Mouse (Mus musculus): ENCODE measurements around the gene Atg4c. TPM values are rescaled to one million over a fixed set of nuclear protein-coding genes. Genes with fewer than 3 reads are reported as not detected.

Gene Atg4c
- total RNA-seq, 4 experiments from 2014 or later, result 42.4 to 51.4 (median 47.2) TPM

DNA sequence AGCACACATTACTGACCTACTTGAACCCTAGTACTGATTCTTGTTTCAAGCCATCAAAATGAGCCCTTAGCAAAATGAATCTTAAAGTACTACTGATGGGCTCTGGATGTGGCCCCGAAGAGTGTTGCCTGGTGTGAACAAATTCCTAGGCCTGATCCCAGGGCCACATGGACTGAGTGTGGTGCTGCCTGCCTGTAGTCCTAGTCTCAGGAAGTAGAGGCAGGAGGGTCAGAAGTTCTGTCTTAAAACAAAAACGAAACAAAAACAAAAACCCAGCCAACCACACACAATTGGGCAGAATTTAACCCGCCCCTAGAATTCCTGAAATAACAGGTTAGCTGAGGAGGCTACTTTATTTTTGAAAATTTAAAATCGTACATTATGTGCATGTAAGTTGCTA lies 8.4 kb upstream of the Atg4c start:
- no peak for DNase-seq (ENCODE audit: low spot score in 2 of 2)

GRCm38 (mm10) chr4:99186412-99187125 lies 7.2 kb upstream of the Atg4c start:
- no peak for DNase-seq (ENCODE audit: low spot score in 2 of 2)

GRCm38 (mm10) chr4:99192640-99193039 lies 1.1 kb upstream of the Atg4c start:
- DNase-seq (ENCODE audit: low spot score in 2 of 2), result no peak

- no peak for DNase-seq (ENCODE audit: low spot score in 2 of 2)
Observed at GRCm38 (mm10) chr4:99193214-99193613, 520 bp upstream of the Atg4c start.

DNA sequence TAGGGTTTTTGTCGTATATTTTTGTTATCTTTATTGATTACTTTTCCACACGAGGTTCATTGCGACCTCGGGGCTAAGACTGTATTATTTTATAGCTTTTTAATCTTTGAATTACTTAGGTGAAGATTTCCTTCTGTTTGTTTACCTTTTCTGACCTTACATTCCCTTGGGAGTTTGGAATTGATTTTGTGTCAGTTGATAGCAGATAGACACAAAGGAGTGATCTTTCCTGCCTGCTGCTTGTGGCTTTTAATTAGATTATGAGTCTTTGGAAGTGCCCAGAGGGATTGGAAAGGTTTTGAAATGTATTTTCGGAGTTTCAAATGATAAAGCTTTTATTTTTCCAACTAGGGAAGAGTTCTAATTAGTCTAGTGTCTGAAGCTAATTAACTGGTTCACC lies 1.1 kb downstream of the Atg4c start:
- no peak for DNase-seq (ENCODE audit: low spot score in 2 of 2)

GRCm38 (mm10) chr4:99198721-99199120 lies 5.0 kb downstream of the Atg4c start:
- no peak for DNase-seq (ENCODE audit: low spot score in 2 of 2)

GRCm38 (mm10) chr4:99199757-99200251 lies 6.1 kb downstream of the Atg4c start:
- DNase-seq (ENCODE audit: low spot score in 2 of 2), result no peak

GRCm38 (mm10) chr4:99200383-99201136 lies 6.8 kb downstream of the Atg4c start:
- DNase-seq (ENCODE audit: low spot score in 2 of 2), result no peak

GRCm38 (mm10) chr4:99205773-99206172 lies 12.0 kb downstream of the Atg4c start:
- no peak for DNase-seq (ENCODE audit: low spot score in 2 of 2)

GRCm38 (mm10) chr4:99206356-99206755 lies 12.6 kb downstream of the Atg4c start:
- no peak for DNase-seq (ENCODE audit: low spot score in 2 of 2)

DNA sequence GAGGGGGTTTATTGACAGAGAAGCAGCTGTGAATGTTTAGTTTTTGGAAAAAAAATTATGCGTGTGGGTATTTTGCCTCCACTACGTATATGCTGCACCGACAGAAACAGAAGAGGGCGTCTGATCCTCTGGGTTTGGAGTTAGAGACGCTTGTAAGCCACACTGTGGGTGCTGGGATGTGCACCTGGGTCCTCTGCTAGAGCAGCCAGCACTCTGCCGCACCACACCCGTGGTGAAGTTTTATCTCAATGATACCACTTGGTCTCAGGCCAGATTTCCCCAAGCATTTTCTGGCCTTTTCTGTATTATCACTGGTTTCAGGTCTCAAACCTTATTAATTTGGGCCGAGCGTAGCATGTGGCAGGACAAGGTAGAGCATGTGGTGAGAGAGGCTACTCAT lies 16.4 kb downstream of the Atg4c start:
- no peak for DNase-seq (ENCODE audit: low spot score in 2 of 2)

DNA sequence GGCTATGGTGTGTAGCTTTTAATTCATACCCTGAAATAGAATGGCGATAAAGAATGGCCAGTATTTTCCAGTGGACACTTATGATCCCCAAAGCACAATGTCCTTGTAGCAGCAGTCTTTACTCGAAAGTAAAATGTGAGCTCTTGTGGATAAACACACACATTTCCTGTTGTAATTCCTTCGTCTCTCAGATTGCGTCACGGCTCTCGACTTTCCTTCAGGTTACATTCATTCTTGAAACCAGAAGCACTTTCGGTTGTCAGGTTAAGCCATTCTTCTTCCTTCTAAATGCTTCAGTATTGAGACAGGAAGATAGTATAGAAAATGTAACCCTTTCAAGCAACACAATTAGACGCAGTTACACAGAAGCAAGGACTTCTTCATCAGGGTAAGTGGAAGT lies 17.9 kb downstream of the Atg4c start:
- no peak for DNase-seq (ENCODE audit: low spot score in 2 of 2)

- peak in 1 of 2 experiments; percentile 33 for DNase-seq (ENCODE audit: low spot score in 2 of 2)
Observed at GRCm38 (mm10) chr4:99213123-99213522, 19.4 kb downstream of the Atg4c start.

- DNase-seq (ENCODE audit: low spot score in 2 of 2), result no peak
Observed at GRCm38 (mm10) chr4:99222221-99222620, 28.5 kb downstream of the Atg4c start.

- no peak for DNase-seq (ENCODE audit: low spot score in 2 of 2)
Observed at GRCm38 (mm10) chr4:99224790-99225189, 31.1 kb downstream of the Atg4c start.

GRCm38 (mm10) chr4:99227226-99227625 lies 33.5 kb downstream of the Atg4c start:
- no peak for DNase-seq (ENCODE audit: low spot score in 2 of 2)

DNA sequence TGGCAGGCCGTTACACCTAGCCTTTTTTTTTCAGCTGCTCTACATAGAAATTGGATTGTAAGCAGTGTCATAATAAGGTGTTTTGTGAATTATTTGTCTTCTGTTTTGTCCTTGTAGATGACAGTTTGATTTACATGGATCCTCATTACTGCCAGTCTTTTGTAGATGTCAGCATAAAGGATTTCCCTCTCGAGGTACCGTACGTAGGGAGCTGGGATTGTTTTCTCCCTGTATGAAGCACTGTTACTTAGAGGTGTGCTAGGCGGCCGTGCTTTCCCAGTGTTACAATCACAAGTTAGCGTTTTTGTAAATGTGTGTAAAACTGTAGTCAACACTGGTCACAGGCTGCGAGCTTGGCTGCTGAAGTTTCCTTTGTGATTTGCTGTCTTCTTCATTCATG lies 35.6 kb downstream of the Atg4c start:
- DNase-seq (ENCODE audit: low spot score in 2 of 2), result no peak

DNA sequence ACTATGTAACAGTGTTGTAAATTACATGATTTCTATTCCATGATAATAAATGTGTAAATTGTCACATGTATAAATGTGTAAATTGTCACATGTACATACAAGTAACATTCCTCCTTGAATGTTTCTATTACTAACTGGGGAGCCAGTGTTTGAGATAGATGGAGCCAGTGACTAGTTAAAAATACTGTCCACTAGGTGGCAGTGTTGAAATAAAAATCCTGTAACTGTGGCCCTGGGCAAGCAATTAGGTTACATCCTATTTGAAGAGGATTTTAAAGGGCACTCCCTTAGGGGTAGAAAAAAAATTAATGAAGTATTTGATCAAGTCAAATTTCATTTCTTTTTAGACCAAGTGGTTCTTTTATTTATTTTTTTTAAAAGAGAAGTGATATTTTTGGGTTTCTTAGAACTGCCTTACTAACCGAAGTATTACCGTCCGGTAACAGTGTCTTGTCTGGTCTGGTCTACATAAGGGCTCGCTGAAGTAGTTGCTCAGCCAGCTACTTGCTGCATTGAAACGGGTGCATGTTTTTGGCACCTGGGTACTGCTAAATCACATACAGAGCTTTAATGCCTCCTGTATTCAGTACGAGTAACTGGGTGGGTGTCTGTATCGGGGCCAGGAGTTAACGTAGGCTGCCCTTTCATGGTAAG lies 41.6 kb downstream of the Atg4c start:
- DNase-seq (ENCODE audit: low spot score in 2 of 2), result no peak

DNA sequence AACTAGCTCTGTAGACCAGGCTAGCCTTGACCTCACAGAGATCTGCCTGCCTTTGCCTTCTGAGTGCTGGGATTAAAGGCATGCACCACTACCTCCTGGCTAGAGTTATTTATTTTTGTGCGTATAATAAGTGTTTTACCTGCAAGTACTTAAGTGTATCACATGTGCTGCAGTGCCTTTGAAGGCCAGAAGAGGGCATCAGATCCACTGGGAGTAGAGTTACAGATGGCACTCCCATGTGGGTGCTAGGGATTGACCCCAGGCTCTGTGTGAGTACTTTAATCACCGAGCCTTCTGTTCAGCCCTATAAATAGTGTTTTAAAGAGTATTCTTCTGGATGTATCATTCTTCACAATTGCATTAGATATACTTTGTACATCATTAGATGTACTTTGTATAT lies 44.6 kb downstream of the Atg4c start:
- no peak for DNase-seq (ENCODE audit: low spot score in 2 of 2)

DNA sequence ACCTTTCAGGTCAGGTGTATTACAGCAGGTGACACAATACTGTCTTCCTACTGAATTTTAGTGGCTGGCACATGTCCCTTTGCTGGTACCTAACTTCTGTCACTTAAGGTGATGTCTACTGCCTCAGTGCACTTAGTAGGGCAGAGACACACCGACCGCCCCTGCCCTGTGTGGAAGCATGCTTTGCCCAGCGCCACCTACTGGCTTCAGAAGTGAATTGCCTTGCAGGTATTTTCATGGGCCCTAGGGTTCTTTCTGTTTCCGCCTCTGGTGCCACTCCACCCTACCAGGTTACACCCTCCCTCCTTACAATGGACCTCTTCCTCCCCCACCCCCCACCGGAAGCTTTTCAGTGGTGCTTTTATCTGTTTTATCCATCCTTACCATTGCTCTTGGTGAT lies 47.9 kb downstream of the Atg4c start:
- DNase-seq (ENCODE audit: low spot score in 2 of 2), result no peak

- DNase-seq (ENCODE audit: low spot score in 2 of 2), result no peak
Observed at GRCm38 (mm10) chr4:99249358-99249757, 55.6 kb downstream of the Atg4c start.

DNA sequence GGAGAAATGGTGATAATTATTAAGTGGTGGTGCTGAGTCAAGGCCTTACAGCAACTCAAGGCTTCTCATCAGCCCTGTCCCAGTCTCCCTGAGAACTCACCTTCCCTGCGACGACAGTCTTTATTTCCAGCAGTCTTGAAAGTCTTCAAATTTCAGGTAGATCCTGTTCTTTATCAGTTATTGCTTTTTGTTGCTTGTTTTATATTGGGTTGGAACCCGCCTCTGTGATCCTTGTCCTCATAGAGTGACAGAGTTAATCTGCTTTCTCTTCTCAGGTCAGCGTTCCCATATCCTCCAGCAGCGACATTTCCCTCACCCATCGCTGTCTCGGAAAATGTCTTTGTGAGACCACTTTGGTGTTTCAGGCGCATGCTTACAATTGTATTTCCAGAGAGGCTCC lies 56.1 kb downstream of the Atg4c start:
- DNase-seq (ENCODE audit: low spot score in 2 of 2), result no peak
